Mouse (Mus musculus) spleen, embryonic (tissue): Measurements from ENCODE around the gene Ctxn1.

ENCODE experiments used
- CTCF ChIA-PET: fragments of 350-600 bp; sonication (Branson Sonifier 250); formaldehyde crosslinking; loops from one replicate; lab custom pipeline; 2022; lab: Charles Lee

Gene Ctxn1

GRCm38 (mm10) chr8:4252116-4252760, 6.8 kb downstream of the Ctxn1 start:
- CTCF ChIA-PET, result interaction anchor here (1.1 kb wide), 1 partner anchor 345 kb away, joined by 3 read pairs; no protein-coding TSS in a partner anchor

GRCm38 (mm10) chr8:4250306-4250970, 8.6 kb downstream of the Ctxn1 start:
- CTCF ChIA-PET, result interaction anchor here (0.6 to 1.0 kb wide), 2 partner anchors 11 to 40 kb away, joined by 4 to 8 read pairs; partner anchors contain the start of genes Gm49320 and Map2k7

GRCm38 (mm10) chr8:4249213-4249612, 9.9 kb downstream of the Ctxn1 start:
- CTCF ChIA-PET, result no interaction called here

- CTCF ChIA-PET, result no interaction called here
These were observed 11.0 kb downstream of the Ctxn1 start, which contains the start of gene Tgfbr3l for GRCm38 (mm10) chr8:4247951-4248540. TSS of gene Tgfbr3l (plus strand) at chr8:4248214.

- CTCF ChIA-PET, result no interaction called here
These were observed 11.8 kb downstream of the Ctxn1 start for GRCm38 (mm10) chr8:4247241-4247640.

- CTCF ChIA-PET, result interaction anchor here (0.6 kb wide), 1 partner anchor 165 kb away, joined by 3 read pairs; no protein-coding TSS in a partner anchor
These were observed 13.3 kb downstream of the Ctxn1 start for GRCm38 (mm10) chr8:4245737-4246136.

- CTCF ChIA-PET, result interaction anchor here (0.6 kb wide), 1 partner anchor 166 kb away, joined by 3 read pairs; no protein-coding TSS in a partner anchor
These were observed 14.0 kb downstream of the Ctxn1 start for GRCm38 (mm10) chr8:4245061-4245460.

GRCm38 (mm10) chr8:4239193-4239890, 19.7 kb downstream of the Ctxn1 start:
- CTCF ChIA-PET, result interaction anchor here (1.3 to 1.4 kb wide), 2 partner anchors 11 to 18 kb away, joined by 4 to 5 read pairs; no protein-coding TSS in a partner anchor

GRCm38 (mm10) chr8:4238434-4239192, 20.5 kb downstream of the Ctxn1 start, which contains the start of the genes Map2k7 and Gm49320:
TSS of gene Map2k7 (plus strand) at chr8:4238740.
TSS of gene Gm49320 (plus strand) at chr8:4238865.
- CTCF ChIA-PET, result interaction anchor here (1.3 to 1.4 kb wide), 2 partner anchors 12 to 18 kb away, joined by 4 to 5 read pairs; no protein-coding TSS in a partner anchor

- CTCF ChIA-PET, result no interaction called here
These were observed 21.1 kb downstream of the Ctxn1 start for GRCm38 (mm10) chr8:4237814-4238433.

- CTCF ChIA-PET, result no interaction called here
These were observed 28.3 kb downstream of the Ctxn1 start for GRCm38 (mm10) chr8:4230612-4231351.

- CTCF ChIA-PET, result no interaction called here
These were observed 29.3 kb downstream of the Ctxn1 start for GRCm38 (mm10) chr8:4229784-4230183.

GRCm38 (mm10) chr8:4227919-4228318, 31.2 kb downstream of the Ctxn1 start:
- CTCF ChIA-PET, result no interaction called here

GRCm38 (mm10) chr8:4226739-4227347, 32.2 kb downstream of the Ctxn1 start, which contains the start of gene Lrrc8e:
TSS of gene Lrrc8e (plus strand) at chr8:4226827.
- CTCF ChIA-PET, result no interaction called here

GRCm38 (mm10) chr8:4226323-4226722, 32.8 kb downstream of the Ctxn1 start:
- CTCF ChIA-PET, result no interaction called here

- CTCF ChIA-PET, result no interaction called here
These were observed 37.0 kb downstream of the Ctxn1 start for GRCm38 (mm10) chr8:4222059-4222458.

- CTCF ChIA-PET, result no interaction called here
These were observed 39.5 kb downstream of the Ctxn1 start for GRCm38 (mm10) chr8:4219617-4220016.

- CTCF ChIA-PET, result interaction anchor here (0.6 kb wide), 1 partner anchor 264 kb away, joined by 6 read pairs; no protein-coding TSS in a partner anchor
These were observed 42.1 kb downstream of the Ctxn1 start, which contains the start of gene Prr36 for GRCm38 (mm10) chr8:4216791-4217621. TSS of gene Prr36 (minus strand) at chr8:4217459.
